Mouse (Mus musculus) embryonic fibroblast, embryonic 13.5 days (primary cell): ENCODE measurements around the gene Cpt1c. TPM values are rescaled to one million over a fixed set of nuclear protein-coding genes. Genes with fewer than 3 reads are reported as not detected.

ENCODE experiments used
- H3K27ac ChIP-seq: 2 replicates; pipeline ENCODE4 v1.5.1; 2012; ENCODE audit warnings: low read length, control low read depth, inconsistent platforms; ENCODE audit not compliant: insufficient read depth
- H3K4me1 ChIP-seq: 2 replicates; pipeline ENCODE4 v1.6.1; 2011; ENCODE audit warnings: low read length; ENCODE audit not compliant: control insufficient read depth, insufficient read depth
- H3K4me3 ChIP-seq: 2 replicates; pipeline ENCODE4 v1.5.1; 2011; ENCODE audit warnings: mild to moderate bottlenecking, control low read depth, low read length; ENCODE audit not compliant: insufficient read depth
- CTCF ChIP-seq: IDR thresholded peaks from 2 replicates; pipeline ENCODE4 v1.5.1; 2011; ENCODE audit warnings: mild to moderate bottlenecking, control low read depth, low read length, moderate library complexity, borderline replicate concordance; ENCODE audit not compliant: insufficient read depth
- POLR2A ChIP-seq: IDR thresholded peaks from 2 replicates; pipeline ENCODE4 v1.6.1; 2011; ENCODE audit warnings: low read depth, mild to moderate bottlenecking, control low read depth, low read length, moderate library complexity
- polyA plus RNA-seq: library from polyadenylated mRNA; stranded (reverse); fragments of >200 nt; gene quantifications from 2 replicates; pipeline ENCODE4 v1.2.4, GENCODE M21; 2011; ENCODE audit warnings: low read depth; ENCODE audit not compliant: missing spikeins, insufficient read length

The Cpt1c gene
- polyA plus RNA-seq, 1 experiment = 82.5 TPM

DNA sequence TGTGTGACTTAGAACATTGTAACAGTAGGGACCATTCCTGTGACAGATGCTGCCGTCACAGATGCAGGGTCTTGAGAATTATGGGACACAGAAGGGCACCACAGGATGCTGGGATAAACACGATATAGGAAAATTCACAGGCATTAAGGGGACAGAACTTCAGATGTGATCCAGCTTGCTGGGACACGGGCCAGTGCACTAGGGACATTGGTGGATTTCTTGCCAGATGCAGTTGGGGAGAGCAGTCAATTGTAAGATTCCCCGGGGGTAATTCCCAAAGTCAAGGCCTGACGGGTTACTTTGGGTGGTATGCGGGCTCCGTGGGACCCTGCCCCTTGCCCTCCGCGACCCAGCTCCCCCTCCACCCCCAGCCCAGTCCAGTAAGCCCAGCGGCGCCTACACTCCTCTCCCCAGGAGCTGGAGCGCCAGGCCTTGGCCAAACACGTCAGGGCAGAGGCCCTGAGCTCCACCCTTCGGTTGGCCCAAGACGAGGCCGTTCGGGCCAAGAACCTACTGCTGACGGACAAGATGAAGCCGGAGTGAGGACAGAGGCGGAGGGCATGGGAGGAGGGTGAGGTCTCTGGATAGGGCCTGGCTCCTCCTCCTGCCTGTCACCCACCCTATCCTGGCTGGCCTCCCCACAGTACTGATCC, 17.3 kb downstream of the Cpt1c start:
- Histone ChIP-seq H3K4me1 (no peaks in the 10 kb centered on the region), H3K27ac (no peak overlapping the region), H3K4me3 (no peak overlapping the region)
- TF ChIP-seq POLR2A (no peak), CTCF (no peak)

GRCm38 (mm10) chr7:44956266-44956665, 18.4 kb downstream of the Cpt1c start:
- H3K4me3 ChIP-seq = no peak overlapping the region
- no peak overlapping the region for H3K27ac ChIP-seq
- TF ChIP-seq POLR2A (no peak), CTCF (no peak)

DNA sequence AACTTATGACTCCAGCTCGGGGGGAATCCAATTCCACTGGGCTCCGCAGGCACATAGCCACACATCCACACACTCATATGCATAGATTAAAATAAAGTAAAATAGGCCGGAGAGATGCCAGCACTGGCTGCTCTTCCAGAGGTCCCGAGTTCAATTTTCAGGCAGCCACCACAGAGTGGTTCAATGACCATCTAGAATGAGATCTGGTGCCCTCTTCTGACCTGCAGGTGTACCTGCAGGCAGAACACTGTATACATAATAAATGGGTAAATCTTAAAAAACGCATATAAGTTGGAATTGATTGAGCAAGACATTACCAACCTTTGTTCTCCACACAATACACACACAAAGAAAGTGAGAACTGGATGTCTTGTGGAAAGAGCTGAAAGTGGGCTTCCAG, 19.0 kb downstream of the Cpt1c start:
- TF ChIP-seq CTCF (no peak), POLR2A (no peak)
- H3K4me1 ChIP-seq = no peaks in the 10 kb centered on the region
- H3K27ac ChIP-seq = no peak overlapping the region
- no peak overlapping the region for H3K4me3 ChIP-seq

More at GRCm38 (mm10) chr7:44956266-44956665, 18.4 kb downstream of the Cpt1c start:
- no peaks in the 10 kb centered on the region for H3K4me1 ChIP-seq

GRCm38 (mm10) chr7:44954091-44954885, 20.4 kb downstream of the Cpt1c start:
- Histone ChIP-seq H3K4me3 (no peak overlapping the region), H3K27ac (no peak overlapping the region), H3K4me1 (no peaks in the 10 kb centered on the region)
- TF ChIP-seq CTCF = no peak
- TF ChIP-seq POLR2A = no peak

- H3K27ac ChIP-seq = no peak overlapping the region
- TF ChIP-seq POLR2A = no peak
- no peak for TF ChIP-seq CTCF
Measured at GRCm38 (mm10) chr7:44953561-44953960, 21.1 kb downstream of the Cpt1c start.

DNA sequence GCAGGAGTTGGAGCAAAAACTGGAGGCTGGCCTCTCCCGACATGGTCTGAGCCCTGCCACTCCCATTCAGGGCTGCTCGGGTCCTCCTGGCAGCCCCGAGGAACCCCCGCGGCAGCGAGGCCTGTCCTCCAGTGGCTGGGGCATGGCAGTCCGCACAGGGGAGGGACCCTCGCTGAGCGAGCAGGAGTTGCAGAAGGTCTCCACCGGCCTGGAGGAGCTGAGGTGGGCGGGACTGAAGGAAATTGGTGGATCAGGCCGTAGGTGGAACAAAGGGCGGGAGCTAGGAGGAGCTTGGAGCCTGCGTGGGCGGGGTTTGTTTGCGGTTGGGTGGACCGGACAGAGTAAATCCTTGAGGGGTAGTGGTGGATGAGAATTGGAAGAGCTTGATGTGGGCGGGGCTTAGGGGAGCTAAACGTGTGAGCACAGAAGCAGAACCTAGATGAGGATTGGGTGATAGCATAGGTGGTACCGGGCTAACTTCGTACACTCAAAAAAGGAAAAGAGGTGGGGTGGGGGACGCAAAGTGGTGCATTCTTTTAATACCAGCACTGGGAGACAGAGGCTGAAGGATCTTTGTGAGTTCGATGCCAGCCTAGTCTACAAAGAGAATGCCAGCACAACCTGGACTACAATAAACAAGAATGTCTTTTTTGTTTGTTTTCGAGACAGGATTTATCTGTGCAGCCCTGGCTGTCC, 21.9 kb downstream of the Cpt1c start:
- TF ChIP-seq POLR2A (peak; percentile 85), CTCF (no peak)
- Histone ChIP-seq H3K27ac (peak overlapping the region; percentile 2; the same call in 1 of the 2 replicates), H3K4me1 (no peaks in the 10 kb centered on the region), H3K4me3 (peak overlapping the region; percentile 42)

More at GRCm38 (mm10) chr7:44953561-44953960, 21.1 kb downstream of the Cpt1c start:
- Histone ChIP-seq H3K4me1 (no peaks in the 10 kb centered on the region), H3K4me3 (no peak overlapping the region)

DNA sequence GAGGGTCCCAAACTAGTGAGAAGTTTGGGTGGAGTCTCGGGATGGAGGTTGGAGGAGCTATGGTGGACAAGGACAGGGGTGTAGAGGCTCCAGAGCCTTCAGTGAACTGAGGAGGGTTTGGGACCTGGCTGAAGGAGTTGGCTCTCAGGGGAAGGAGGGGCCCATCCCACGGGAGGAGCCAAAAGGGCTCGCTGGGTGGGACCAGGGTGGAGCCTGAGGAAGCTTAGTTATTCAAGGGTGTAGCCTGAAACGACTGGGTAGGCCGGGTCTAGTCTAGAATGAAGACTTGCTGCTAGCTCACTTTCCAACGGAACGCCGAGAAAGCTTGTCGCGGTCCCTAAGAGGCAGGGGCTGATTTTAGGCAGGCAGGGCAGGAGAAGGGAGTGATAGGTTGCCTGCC, 22.7 kb downstream of the Cpt1c start:
- TF ChIP-seq CTCF (no peak), POLR2A (peak; percentile 83)
- Histone ChIP-seq H3K4me1 (no peaks in the 10 kb centered on the region), H3K27ac (peak overlapping the region; percentile 2; the same call in 1 of the 2 replicates), H3K4me3 (peak overlapping the region; percentile 42)

- TF ChIP-seq CTCF = no peak
- TF ChIP-seq POLR2A = no peak
- no peak overlapping the region for H3K27ac ChIP-seq
- H3K4me3 ChIP-seq = no peak overlapping the region
- no peaks in the 10 kb centered on the region for H3K4me1 ChIP-seq
Measured at GRCm38 (mm10) chr7:44949922-44950321, 24.7 kb downstream of the Cpt1c start.

GRCm38 (mm10) chr7:44942904-44943303, 31.7 kb downstream of the Cpt1c start, which contains the start of gene Tsks:
TSS of gene Tsks (plus strand) at chr7:44943204.
- H3K4me3 ChIP-seq = no peak within 1 kb of the TSS

More at GRCm38 (mm10) chr7:44942904-44943303, 31.7 kb downstream of the Cpt1c start, which contains the start of gene Tsks:
- TF ChIP-seq POLR2A = no peak
- no peak for TF ChIP-seq CTCF
- H3K27ac ChIP-seq = no peak within 1 kb of the TSS
- H3K4me1 ChIP-seq = no peaks in the 10 kb centered on the region
